Mouse (Mus musculus) myocyte (in vitro differentiated cells): ENCODE results near the gene Slc29a1.

Source experiments
- E2F4 ChIP-seq: IDR thresholded peaks from one replicate; pipeline ENCODE4 v1.6.1; 2011; ENCODE audit warnings: mild to moderate bottlenecking, control low read depth, moderate library complexity; ENCODE audit not compliant: insufficient read depth
- POLR2A ChIP-seq: IDR thresholded peaks from one replicate; pipeline ENCODE4 v1.6.1; 2011; ENCODE audit warnings: low read depth, mild to moderate bottlenecking, control low read depth, moderate library complexity; ENCODE audit not compliant: insufficient read length
- TCF3 ChIP-seq: IDR thresholded peaks from one replicate; pipeline ENCODE4 v1.6.1; 2011; ENCODE audit warnings: low read depth, control low read depth; ENCODE audit not compliant: insufficient read length
- USF1 ChIP-seq: IDR thresholded peaks from one replicate; pipeline ENCODE4 v1.6.1; 2011; ENCODE audit warnings: low read depth, mild to moderate bottlenecking, control low read depth, moderate library complexity

- TF ChIP-seq TCF3 (no peak), POLR2A (no peak), USF1 (no peak), E2F4 (no peak)
Measured at GRCm38 (mm10) chr17:45536264-45536663, 63.1 kb downstream of the Slc29a1 start.
